In genomic region chr15:99127851-99128522, GRCm38 (mm10) we compare ENCODE assay signal across 9 mouse cellular contexts. TPM values are rescaled to one million over a fixed set of nuclear protein-coding genes. Genes with fewer than 3 reads are reported as not detected.
DNase-seq lines count a peak whose midpoint lies in the region; ATAC-seq and TF ChIP-seq lines count a peak whose summit lies in the region.
"Had no signal": no experiment of that assay in that cellular context is flagged by ENCODE, and none has a peak within 500 bp of the region (broad histone marks: within the 10 kb centered on the region; RNA-seq: fewer than 3 reads in every experiment).

No protein-coding gene starts in this region.

- no peaks in the 10 kb centered on the region for H3K36me3 ChIP-seq in heart, embryonic 16.5 days (ENCODE audit: control insufficient read depth, insufficient read depth)
- H3K36me3 ChIP-seq in limb, embryonic 11.5 days (ENCODE audit: control insufficient read depth, insufficient read depth, low read length): peaks cover 2% of the 10 kb centered on the region; the same call in 1 of the 2 replicates
- H3K36me3 ChIP-seq in neural tube, embryonic 12.5 days: no peaks in the 10 kb centered on the region; the same call in 1 of the 2 replicates

- no peak for ATAC-seq in heart, embryonic 16.5 days (replicated peaks; ENCODE audit: extremely low read depth, insufficient read depth, low FRiP score)
- ATAC-seq in limb, embryonic 11.5 days (ENCODE audit: insufficient number of reproducible peaks, low FRiP score, low TSS enrichment, low read depth): no peak
- ATAC-seq in neural tube, embryonic 12.5 days (ENCODE audit: low FRiP score, low read depth): no peak

- H3K4me1 ChIP-seq in heart, embryonic 16.5 days (ENCODE audit: control insufficient read depth, insufficient read depth, low read length): peaks cover 22% of the 10 kb centered on the region
- H3K4me1 ChIP-seq in embryonic fibroblast, embryonic 13.5 days (ENCODE audit: control insufficient read depth, insufficient read depth, low read length): 0 out of 2 replicates have a peak, but pooled peaks cover 7% of the 10 kb centered on the region
- H3K4me1 ChIP-seq in limb, embryonic 11.5 days (ENCODE audit: control insufficient read depth, insufficient read depth, low read length): peaks cover 12% of the 10 kb centered on the region; the same call in 1 of the 2 replicates
- H3K4me1 ChIP-seq in neural tube, embryonic 12.5 days: peaks cover 24% of the 10 kb centered on the region

- H3K9ac ChIP-seq in heart, embryonic 16.5 days (ENCODE audit: low read length): peak overlapping the region; percentile 42
- H3K9ac ChIP-seq in limb, embryonic 11.5 days (ENCODE audit: low read length): 0 out of 2 replicates have a peak overlapping the region, but pooled peaks have one; percentile 27
- peak overlapping the region; percentile 84; the same call in 1 of the 2 replicates for H3K9ac ChIP-seq in neural tube, embryonic 12.5 days

- 65% methylated on average over 6 of the region's 6 CpGs for WGBS in heart, embryonic 16.5 days
- 75% methylated on average over 6 of the region's 6 CpGs for WGBS in limb, embryonic 11.5 days
- WGBS in neural tube, embryonic 12.5 days: 63% methylated on average over 6 of the region's 6 CpGs

- peak overlapping the region; percentile 90 for H3K4me3 ChIP-seq in heart, embryonic 16.5 days (ENCODE audit: low read length)
- H3K4me3 ChIP-seq in embryonic fibroblast, embryonic 13.5 days (ENCODE audit: insufficient read depth, low read length): peak overlapping the region; percentile 29
- H3K4me3 ChIP-seq in limb, embryonic 11.5 days (ENCODE audit: low read depth, low read length): peak overlapping the region; percentile 59
- H3K4me3 ChIP-seq in neural tube, embryonic 12.5 days: peak overlapping the region; percentile 78

- no peak for TF ChIP-seq POLR2A in embryonic fibroblast, embryonic 13.5 days (IDR thresholded peaks at IDR 0.05; ENCODE audit: low read depth, low read length)

- no peak overlapping the region for H3K27ac ChIP-seq in heart, embryonic 16.5 days (ENCODE audit: low read length)
- no peak overlapping the region for H3K27ac ChIP-seq in embryonic fibroblast, embryonic 13.5 days (ENCODE audit: insufficient read depth, low read length)
- H3K27ac ChIP-seq in limb, embryonic 11.5 days (replicated peaks; ENCODE audit: low read depth, low read length): no peak overlapping the region
- H3K27ac ChIP-seq in neural tube, embryonic 12.5 days: no peak overlapping the region

- no peak for TF ChIP-seq CTCF in embryonic fibroblast, embryonic 13.5 days (IDR thresholded peaks at IDR 0.05; ENCODE audit: borderline replicate concordance, insufficient read depth, low read length)

- DNase-seq in heart, adult 11 months: no peak
- DNase-seq in limb, embryonic 11.5 days (ENCODE audit: low spot score): no peak
- no peak for DNase-seq in Muller cell, postnatal 12 days (ENCODE audit: inconsistent ontology term)
- DNase-seq in frontal cortex, postnatal 14 days (ENCODE audit: low spot score in 2 of 2): no peak
- DNase-seq in adrenal gland, postnatal 14 days: no peak
- DNase-seq: left cerebral cortex, postnatal 4 days had no signal

- peak overlapping the region; percentile 80 for H3K4me2 ChIP-seq in heart, embryonic 16.5 days (ENCODE audit: low read depth, low read length)
- peak overlapping the region; percentile 75 for H3K4me2 ChIP-seq in limb, embryonic 11.5 days (ENCODE audit: low read depth, severe bottlenecking)
- peak overlapping the region; percentile 71 for H3K4me2 ChIP-seq in neural tube, embryonic 12.5 days (replicated peaks)

- H3K9me3 ChIP-seq in heart, embryonic 16.5 days (replicated peaks; ENCODE audit: control insufficient read depth, low read length): no peaks in the 10 kb centered on the region
- no peaks in the 10 kb centered on the region for H3K9me3 ChIP-seq in limb, embryonic 11.5 days (ENCODE audit: control insufficient read depth, low read length)
- H3K9me3 ChIP-seq in neural tube, embryonic 12.5 days: no peaks in the 10 kb centered on the region

- H3K27me3 ChIP-seq in heart, embryonic 16.5 days (ENCODE audit: control insufficient read depth, insufficient read depth, low read length): no peaks in the 10 kb centered on the region
- H3K27me3 ChIP-seq in limb, embryonic 11.5 days (ENCODE audit: control insufficient read depth, insufficient read depth, low read length): no peaks in the 10 kb centered on the region
- no peaks in the 10 kb centered on the region for H3K27me3 ChIP-seq in neural tube, embryonic 12.5 days (replicated peaks)

RNA-seq across cellular contexts. Expression of gene Spats2, which starts 2.3 kb away (rescaled TPM):
- polyA plus RNA-seq in heart, embryonic 16.5 days (2015; fragmentation: Nextera tagmentation; extraction: Ambion mirVana): 25.3 and 25.5 TPM in 2 replicates
- polyA plus RNA-seq in embryonic fibroblast, embryonic 13.5 days (2011; ENCODE audit: insufficient read length, low read depth, missing spikeins): 37.7 and 41.7 TPM in 2 replicates
- polyA plus RNA-seq in limb, embryonic 11.5 days (2014; fragmentation: Nextera tagmentation; extraction: Ambion mirVana): 69.2 and 70.1 TPM in 2 replicates
- polyA plus RNA-seq in neural tube, embryonic 12.5 days (2016; fragmentation: Nextera tagmentation; extraction: Ambion mirVana): 70.9 and 71.5 TPM in 2 replicates
- total RNA-seq in adrenal gland, postnatal 14 days (2021): 18.5 and 19.9 TPM in 2 replicates

RNA-seq across cellular contexts. Expression of gene Dnajc22, which starts 35.0 kb away (rescaled TPM):
- polyA plus RNA-seq in heart, embryonic 16.5 days (2015; fragmentation: Nextera tagmentation; extraction: Ambion mirVana): 0.43 and 0.52 TPM in 2 replicates
- polyA plus RNA-seq in embryonic fibroblast, embryonic 13.5 days (2011; ENCODE audit: insufficient read length, low read depth, missing spikeins): not detected in 2 replicates
- 0.61 and 0.62 TPM in 2 replicates for polyA plus RNA-seq in limb, embryonic 11.5 days (2014; fragmentation: Nextera tagmentation; extraction: Ambion mirVana)
- polyA plus RNA-seq in neural tube, embryonic 12.5 days (2016; fragmentation: Nextera tagmentation; extraction: Ambion mirVana): 0.70 and 1.1 TPM in 2 replicates
- total RNA-seq in adrenal gland, postnatal 14 days (2021): 7.1 and 13.9 TPM in 2 replicates

RNA-seq across cellular contexts. Expression of gene C1ql4, which starts 40.4 kb away (rescaled TPM):
- polyA plus RNA-seq in heart, embryonic 16.5 days (2015; fragmentation: Nextera tagmentation; extraction: Ambion mirVana): 0.12 and 0.16 TPM in 2 replicates
- polyA plus RNA-seq in embryonic fibroblast, embryonic 13.5 days (2011; ENCODE audit: insufficient read length, low read depth, missing spikeins): not detected in 2 replicates
- not detected in 2 replicates for polyA plus RNA-seq in limb, embryonic 11.5 days (2014; fragmentation: Nextera tagmentation; extraction: Ambion mirVana)
- polyA plus RNA-seq in neural tube, embryonic 12.5 days (2016; fragmentation: Nextera tagmentation; extraction: Ambion mirVana): 4.4 and 4.5 TPM in 2 replicates
- total RNA-seq in adrenal gland, postnatal 14 days (2021): not detected in 2 replicates
- total RNA-seq: left cerebral cortex, postnatal 4 days had no signal

RNA-seq across cellular contexts. Expression of gene Troap, which starts 53.6 kb away (rescaled TPM):
- 27.8 and 29.4 TPM in 2 replicates for polyA plus RNA-seq in heart, embryonic 16.5 days (2015; fragmentation: Nextera tagmentation; extraction: Ambion mirVana)
- 12.2 and 19.9 TPM in 2 replicates for polyA plus RNA-seq in embryonic fibroblast, embryonic 13.5 days (2011; ENCODE audit: insufficient read length, low read depth, missing spikeins)
- polyA plus RNA-seq in limb, embryonic 11.5 days (2014; fragmentation: Nextera tagmentation; extraction: Ambion mirVana): 33.4 and 37.2 TPM in 2 replicates
- 24.2 and 25.8 TPM in 2 replicates for polyA plus RNA-seq in neural tube, embryonic 12.5 days (2016; fragmentation: Nextera tagmentation; extraction: Ambion mirVana)
- 6.3 and 6.9 TPM in 2 replicates for total RNA-seq in adrenal gland, postnatal 14 days (2021)

Comparison
In these comparisons a context has a peak if more than half of its experiments do, and no peak if none do; other contexts are left out.
1. H3K4me3 ChIP-seq: peak in every context shown above with its lines; median percentile 90 in heart, embryonic 16.5 days; 78 in neural tube, embryonic 12.5 days; 59 in limb, embryonic 11.5 days; 29 in embryonic fibroblast, embryonic 13.5 days.
2. H3K9ac ChIP-seq: peak in every context shown above with its lines; median percentile 84 in neural tube, embryonic 12.5 days; 42 in heart, embryonic 16.5 days; 27 in limb, embryonic 11.5 days.